Mouse (Mus musculus) lung, postnatal 4 days (tissue): ENCODE results near the gene Cd38.
"Not testable (repeated sequence)": the region's sequence is repeated elsewhere in the genome, so short reads cannot be mapped to it uniquely, and the experiment has no call there.

Source experiments
- DNase-seq, 2 experiments: peaks; one replicate each; pipeline ENCODE4 v3.0.0; 2021

Cd38 gene

GRCm38 (mm10) chr5:43860670-43861431, 7.5 kb upstream of the Cd38 start:
- DNase-seq, result no peak

- DNase-seq, result no peak
Measured at GRCm38 (mm10) chr5:43863642-43864041, 4.7 kb upstream of the Cd38 start.

GRCm38 (mm10) chr5:43865316-43865715, 3.0 kb upstream of the Cd38 start:
- DNase-seq, result no peak

- peak; percentile 37 to 38 for DNase-seq
Measured at GRCm38 (mm10) chr5:43868711-43869600, 603 bp downstream of the Cd38 start.

- no peak for DNase-seq
Measured at GRCm38 (mm10) chr5:43871845-43872244, 3.5 kb downstream of the Cd38 start.

GRCm38 (mm10) chr5:43872652-43873051, 4.3 kb downstream of the Cd38 start:
- DNase-seq, result no peak

- DNase-seq, result no peak
Measured at GRCm38 (mm10) chr5:43882034-43882433, 13.7 kb downstream of the Cd38 start.

GRCm38 (mm10) chr5:43885060-43885820, 16.9 kb downstream of the Cd38 start:
- DNase-seq, result no peak

- peak in 1 of 2 experiments; percentile 48 for DNase-seq
Measured at GRCm38 (mm10) chr5:43892386-43892785, 24.0 kb downstream of the Cd38 start.

GRCm38 (mm10) chr5:43894113-43894512, 25.8 kb downstream of the Cd38 start:
- DNase-seq, result peak; percentile 24 to 53

- DNase-seq, result no peak
Measured at GRCm38 (mm10) chr5:43895931-43896330, 27.6 kb downstream of the Cd38 start.

GRCm38 (mm10) chr5:43904685-43905084, 36.3 kb downstream of the Cd38 start:
- DNase-seq, result no peak

- DNase-seq, result no peak
Measured at GRCm38 (mm10) chr5:43909213-43909612, 40.9 kb downstream of the Cd38 start.

GRCm38 (mm10) chr5:43910006-43910405, 41.7 kb downstream of the Cd38 start:
- DNase-seq, result no peak

GRCm38 (mm10) chr5:43912844-43913243, 44.5 kb downstream of the Cd38 start, which contains the start of gene Gm7879:
Gene Gm7879, plus strand, starts transcription at chr5:43913144.
- not testable (repeated sequence) for DNase-seq

- DNase-seq, result no peak
Measured at GRCm38 (mm10) chr5:43915261-43915886, 47.0 kb downstream of the Cd38 start.

- no peak for DNase-seq
Measured at GRCm38 (mm10) chr5:43921877-43922276, 53.5 kb downstream of the Cd38 start.

- DNase-seq, result peak; percentile 48 to 74
Measured at GRCm38 (mm10) chr5:43923933-43924332, 55.6 kb downstream of the Cd38 start.

GRCm38 (mm10) chr5:43927729-43928128, 59.4 kb downstream of the Cd38 start:
- DNase-seq, result no peak

GRCm38 (mm10) chr5:43933269-43933668, 64.9 kb downstream of the Cd38 start:
- DNase-seq, result no peak

- peak in 1 of 2 experiments; percentile 4 for DNase-seq
Measured at GRCm38 (mm10) chr5:43947330-43947977, 79.1 kb downstream of the Cd38 start.
